Mouse (Mus musculus) lung, postnatal 0 days (tissue): ENCODE data around the gene Alox5.

Experiments
- CTCF ChIP-seq: IDR thresholded peaks from 2 replicates; pipeline ENCODE4 v1.5.1; 2016; ENCODE audit warnings: antibody characterized with exemption, mild to moderate bottlenecking
- EP300 ChIP-seq: IDR thresholded peaks from 2 replicates; pipeline ENCODE4 v1.6.1; 2016; ENCODE audit warnings: antibody characterized with exemption, mild to moderate bottlenecking, control low read depth

DNA sequence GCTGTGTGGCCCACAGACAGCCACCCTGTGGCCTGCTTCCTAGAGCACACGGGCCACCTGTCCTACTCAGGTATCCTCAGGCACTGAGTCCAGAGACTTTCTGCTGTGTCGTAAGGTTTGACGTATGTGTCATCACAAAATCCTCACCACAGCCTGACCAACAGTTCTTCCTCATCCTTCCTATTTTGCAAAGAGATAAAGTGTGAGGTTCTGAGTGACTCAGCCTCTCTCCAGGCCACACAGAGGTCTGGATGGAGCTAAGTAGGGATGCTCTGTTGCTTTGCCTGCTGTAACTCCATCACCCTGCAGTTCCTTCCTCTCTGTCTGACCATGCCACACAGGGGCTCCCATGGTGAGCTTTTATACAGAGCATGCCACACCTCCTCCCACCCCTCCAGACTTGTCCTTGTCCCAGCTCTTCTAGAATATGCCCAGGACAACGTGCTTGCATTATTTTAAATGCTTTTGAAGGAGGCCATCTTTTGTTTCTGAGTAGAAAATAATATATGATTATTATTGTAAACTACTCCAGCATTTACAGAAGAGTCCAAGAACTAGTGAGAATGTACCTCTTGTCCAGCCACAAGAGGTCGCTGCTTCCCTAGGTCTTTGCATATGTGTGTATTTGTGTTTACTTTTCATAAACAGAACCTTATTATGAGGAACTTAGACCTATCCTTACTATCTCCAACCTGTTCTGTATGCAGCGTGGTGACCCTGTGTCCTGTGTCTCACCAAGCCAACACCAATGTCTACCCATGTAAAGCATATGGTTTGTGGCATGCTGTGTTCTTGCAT, 43.3 kb downstream of the Alox5 start:
- TF ChIP-seq CTCF (peak; percentile 64), EP300 (no peak)
